Mouse (Mus musculus): ENCODE measurements around the gene Tmem18.

Gene Tmem18

DNA sequence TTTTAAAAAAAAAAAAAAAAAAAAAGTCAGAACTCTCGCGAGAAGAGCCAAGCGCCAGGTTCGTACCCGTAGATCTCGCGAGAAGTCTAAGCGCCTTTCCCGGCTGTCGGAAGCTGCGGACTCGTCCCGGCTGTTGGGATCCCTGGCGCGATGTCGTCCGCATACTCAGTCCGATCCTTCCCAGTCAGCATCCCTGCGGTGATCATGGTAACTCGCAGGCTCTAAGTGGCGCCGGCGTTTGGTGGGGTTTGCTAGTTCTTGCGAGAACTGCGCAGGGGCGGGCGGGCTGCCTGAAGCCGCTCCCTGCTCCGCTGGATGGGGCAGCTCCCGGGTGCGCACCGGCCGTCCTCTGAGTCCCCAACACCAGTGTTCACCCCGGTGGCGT, at the start of gene Tmem18:
TSS of gene Tmem18 (plus strand) at position 71 of the 385 bp plus-strand sequence.
- peak; percentile 93 for DNase-seq (ENCODE audit: low read depth, low spot score)

GRCm38 (mm10) chr12:30557349-30557748, 26.9 kb upstream of the Tmem18 start:
- no peak for DNase-seq (ENCODE audit: low read depth, low spot score)

DNA sequence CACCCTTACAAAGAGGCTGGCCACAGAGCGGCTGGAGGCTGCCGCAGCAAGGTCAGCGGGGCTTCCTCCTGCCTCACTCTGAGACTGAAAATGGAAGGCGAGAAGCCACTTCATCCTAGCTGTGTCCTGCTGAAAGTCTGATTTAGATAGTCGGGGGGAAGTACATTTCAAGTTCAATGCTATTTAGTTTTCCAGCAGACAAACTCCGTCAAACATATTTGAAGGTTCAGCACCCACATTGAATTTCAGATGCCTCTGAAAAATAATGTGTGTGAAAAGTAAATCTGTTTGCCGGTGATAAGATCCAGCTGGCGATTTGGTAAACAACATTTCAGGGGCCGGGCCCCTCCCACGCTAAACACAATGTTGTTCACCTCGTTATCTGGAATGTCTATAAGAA, 22.8 kb upstream of the Tmem18 start:
- DNase-seq (ENCODE audit: low read depth, low spot score) = no peak

DNA sequence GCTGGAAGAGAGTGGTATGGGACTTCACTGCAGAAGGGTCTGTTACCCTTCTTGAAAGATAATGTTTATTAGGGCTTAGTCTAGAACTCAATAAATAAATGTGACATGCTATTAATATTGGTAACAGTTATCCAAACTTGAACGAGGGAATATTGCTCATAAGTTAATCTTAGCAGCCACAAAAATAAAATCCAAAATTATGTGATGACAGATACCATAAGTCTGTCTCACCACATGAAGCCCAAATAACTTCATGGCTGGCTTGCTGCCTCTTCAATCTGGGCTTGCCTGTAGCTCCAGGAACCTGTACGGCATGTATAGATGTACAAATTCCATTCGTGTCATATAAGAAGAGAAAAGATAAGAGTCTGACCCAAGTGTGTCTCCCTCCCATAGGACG, 12.2 kb upstream of the Tmem18 start:
- DNase-seq (ENCODE audit: low read depth, low spot score) = no peak

GRCm38 (mm10) chr12:30575952-30576351, 8.3 kb upstream of the Tmem18 start:
- DNase-seq (ENCODE audit: low read depth, low spot score) = no peak

GRCm38 (mm10) chr12:30578019-30578418, 6.2 kb upstream of the Tmem18 start:
- DNase-seq (ENCODE audit: low read depth, low spot score) = peak; percentile 70

DNA sequence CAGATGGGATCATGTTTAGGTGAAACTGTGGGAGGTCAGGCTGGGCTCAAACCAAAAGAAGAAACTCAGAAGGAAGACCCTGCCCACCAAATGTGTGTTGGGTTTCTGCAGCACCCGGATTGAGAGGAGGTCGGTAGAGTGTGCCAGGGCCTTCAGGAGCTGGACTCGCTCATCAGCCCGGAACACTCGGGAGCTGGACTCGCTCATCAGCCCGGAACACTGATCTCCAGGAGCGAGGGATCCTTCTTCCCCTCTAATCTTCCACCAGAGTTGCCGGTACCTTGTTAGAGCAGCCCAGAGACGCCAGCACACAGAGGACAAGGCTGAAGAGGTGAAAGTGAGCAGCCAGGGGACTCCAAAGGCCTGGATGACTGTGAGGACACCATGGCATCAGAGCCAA, 2.9 kb upstream of the Tmem18 start:
- DNase-seq (ENCODE audit: low read depth, low spot score) = no peak

GRCm38 (mm10) chr12:30583586-30584355, 455 bp upstream of the Tmem18 start:
- DNase-seq (ENCODE audit: low read depth, low spot score) = no peak

- DNase-seq (ENCODE audit: low read depth, low spot score) = no peak
These were observed 637 bp downstream of the Tmem18 start for GRCm38 (mm10) chr12:30584863-30585262.

DNA sequence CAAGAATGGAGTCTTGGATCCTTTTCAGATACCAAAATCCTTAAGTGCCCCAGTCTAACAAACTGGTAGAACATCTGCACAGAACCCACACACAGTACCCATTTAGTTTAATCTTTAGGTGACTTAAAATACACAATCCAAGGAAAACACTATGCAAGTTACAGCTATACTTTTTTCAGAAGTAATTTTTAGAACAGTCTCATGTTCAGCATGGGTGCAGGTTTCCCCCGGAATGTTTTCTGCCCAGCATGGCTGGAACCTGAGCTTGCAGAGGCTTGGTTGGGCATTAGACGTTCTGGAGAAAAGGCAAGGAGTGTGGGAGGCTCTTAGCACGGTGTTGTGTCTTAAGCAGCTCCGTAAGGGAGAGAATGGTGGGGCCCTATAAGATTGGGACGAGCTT, 7.6 kb downstream of the Tmem18 start:
- DNase-seq (ENCODE audit: low read depth, low spot score) = no peak

GRCm38 (mm10) chr12:30596818-30597407, 12.7 kb downstream of the Tmem18 start:
- peak; percentile 80 for DNase-seq (ENCODE audit: low read depth, low spot score)

- no peak for DNase-seq (ENCODE audit: low read depth, low spot score)
These were observed 14.7 kb downstream of the Tmem18 start for GRCm38 (mm10) chr12:30598955-30599354.

- DNase-seq (ENCODE audit: low read depth, low spot score) = no peak
These were observed 15.2 kb downstream of the Tmem18 start for GRCm38 (mm10) chr12:30599474-30599873.

DNA sequence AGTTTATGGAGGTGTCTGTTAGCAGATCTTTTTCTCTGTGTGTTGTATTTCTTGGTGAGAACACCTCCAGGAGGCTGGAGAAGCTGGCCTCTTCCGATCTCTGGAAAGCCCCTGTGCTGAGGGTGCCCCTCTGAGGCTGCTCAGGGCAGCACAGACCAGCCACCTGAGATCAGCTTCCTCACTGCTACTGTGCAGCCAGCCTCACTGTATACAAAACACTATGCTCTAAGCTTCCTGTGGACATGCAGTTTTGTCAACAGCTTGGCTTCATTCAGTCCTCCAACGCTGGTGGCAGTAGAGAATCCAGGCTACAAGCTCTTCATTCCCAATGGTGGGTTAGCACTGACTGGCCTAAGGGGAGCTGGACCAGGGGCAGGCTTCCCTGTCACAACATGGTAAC, 15.8 kb downstream of the Tmem18 start:
- DNase-seq (ENCODE audit: low read depth, low spot score) = no peak

DNA sequence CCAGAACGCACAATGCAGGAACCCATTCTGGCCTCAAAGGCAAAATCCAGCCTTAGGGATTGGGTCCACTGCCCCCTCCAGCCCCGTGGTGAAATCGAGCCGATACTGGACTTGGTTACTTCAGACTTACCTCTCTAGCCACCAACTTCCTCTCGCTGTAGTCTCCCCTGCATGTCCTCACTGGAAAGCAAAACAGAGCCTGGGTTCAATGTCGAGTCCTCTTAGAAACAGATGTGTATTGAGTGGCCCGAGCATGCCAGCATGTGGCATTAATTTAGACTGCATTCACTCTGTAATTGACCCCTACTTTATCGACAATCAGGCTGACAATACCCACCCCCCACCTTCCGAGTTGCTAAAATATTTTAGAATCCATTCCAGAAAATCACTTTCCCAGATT, 19.8 kb downstream of the Tmem18 start:
- DNase-seq (ENCODE audit: low read depth, low spot score) = no peak

- no peak for DNase-seq (ENCODE audit: low read depth, low spot score)
These were observed 20.6 kb downstream of the Tmem18 start for GRCm38 (mm10) chr12:30604876-30605275.

DNA sequence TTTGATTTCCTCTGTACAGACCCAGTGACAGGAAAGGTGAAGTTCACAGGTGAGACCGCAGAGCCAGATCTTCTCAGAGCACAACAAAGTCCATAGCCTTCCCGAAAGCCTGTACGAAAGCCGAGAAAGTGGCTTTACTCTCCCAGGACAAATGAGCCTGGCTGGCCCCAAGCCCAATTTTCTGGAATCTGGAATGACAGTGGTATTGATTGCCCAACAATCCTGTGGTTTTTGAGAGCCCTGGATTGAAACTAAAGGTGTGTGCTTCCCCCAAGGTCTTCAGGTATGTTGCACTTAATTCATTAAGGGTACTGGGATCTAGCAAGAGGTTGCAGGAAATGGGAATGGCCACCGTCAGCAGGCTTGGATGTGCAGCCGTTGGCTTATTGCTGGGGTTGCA, 21.7 kb downstream of the Tmem18 start:
- DNase-seq (ENCODE audit: low read depth, low spot score) = no peak

DNA sequence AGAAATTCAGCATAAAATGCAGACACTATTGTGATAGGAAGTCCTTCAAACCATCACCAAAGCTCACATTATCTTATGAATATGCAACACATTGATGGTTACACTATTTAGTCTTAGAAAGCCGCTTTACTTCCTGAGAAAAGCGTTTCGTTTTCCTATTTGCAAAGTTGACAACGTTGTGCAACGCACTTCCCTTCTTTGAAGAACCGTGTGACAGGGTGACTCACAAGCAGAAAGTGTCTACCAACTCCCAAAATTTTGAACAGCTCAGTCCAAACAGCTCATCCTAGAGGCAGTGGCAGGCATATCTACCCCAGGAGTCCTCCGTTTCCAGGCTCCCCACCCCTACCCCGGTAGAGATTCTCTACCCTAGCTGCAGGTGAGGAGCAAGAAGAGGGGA, 22.5 kb downstream of the Tmem18 start:
- DNase-seq (ENCODE audit: low read depth, low spot score) = no peak

DNA sequence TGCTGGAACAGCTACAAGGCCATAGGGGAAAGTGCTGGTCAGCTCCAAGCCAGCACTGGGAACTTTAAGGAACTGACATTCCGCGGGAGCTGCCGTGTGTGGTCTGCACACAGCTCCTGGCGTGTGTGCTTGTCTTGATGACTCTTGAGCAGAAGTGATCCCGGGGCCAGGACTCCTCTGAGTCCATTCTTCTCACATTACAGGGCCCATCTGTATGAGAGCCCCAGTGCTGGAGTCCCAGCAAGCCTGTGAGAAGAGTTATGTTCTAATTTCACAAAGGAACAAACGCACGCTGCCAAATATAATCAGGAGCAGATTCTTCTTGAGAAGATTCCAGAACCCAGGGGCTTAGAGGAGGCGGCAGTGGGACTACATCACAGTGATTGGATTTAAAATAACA, 34.2 kb downstream of the Tmem18 start:
- no peak for DNase-seq (ENCODE audit: low read depth, low spot score)

DNA sequence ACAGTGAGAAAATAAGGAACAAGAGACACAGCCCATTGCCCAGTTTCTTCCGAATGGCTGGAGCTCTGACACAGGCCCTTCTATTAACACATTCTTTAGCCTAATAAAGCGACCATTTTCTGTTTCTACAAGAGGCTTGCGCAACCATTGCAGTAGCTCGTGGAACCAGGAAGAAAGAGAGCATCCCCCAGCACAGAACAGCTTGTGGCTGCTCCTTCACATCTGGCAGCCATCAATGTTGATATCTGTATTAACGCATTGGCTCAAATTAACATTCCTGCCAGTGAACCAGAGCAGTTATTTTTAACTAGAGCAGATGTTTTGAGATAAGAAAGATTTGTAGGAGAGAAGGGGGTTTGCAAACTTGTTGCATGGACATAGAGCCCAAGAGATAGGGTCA, 44.2 kb downstream of the Tmem18 start:
- no peak for DNase-seq (ENCODE audit: low read depth, low spot score)

GRCm38 (mm10) chr12:30634534-30634933, 50.3 kb downstream of the Tmem18 start:
- no peak for DNase-seq (ENCODE audit: low read depth, low spot score)
